Mouse (Mus musculus): ENCODE data around the gene Adra2a. TPM values are rescaled to one million over a fixed set of nuclear protein-coding genes. Genes with fewer than 3 reads are reported as not detected.

The Adra2a gene
- total RNA-seq (2021) = 10 to 100 TPM; 12.4 to 13.4 TPM
- long read RNA-seq, full-length matches to known transcripts = 6 of 11 reads
- long read RNA-seq, partial matches to known transcripts = 0 of 11 reads
- long read RNA-seq, other reads (novel, unspliced or antisense) = 5 of 11 reads

- DNase-seq (ENCODE audit: low spot score in 2 of 2) = no peak
Measured at GRCm38 (mm10) chr19:54043851-54044250, at the start of gene Adra2a. Adra2a (plus strand) TSS chr19:54044151.

- DNase-seq (ENCODE audit: low spot score in 2 of 2) = no peak
Measured at GRCm38 (mm10) chr19:53994276-53994675, 49.7 kb upstream of the Adra2a start.

- DNase-seq (ENCODE audit: low spot score in 2 of 2) = no peak
Measured at GRCm38 (mm10) chr19:54010973-54011372, 33.0 kb upstream of the Adra2a start.

GRCm38 (mm10) chr19:54014999-54015398, 29.0 kb upstream of the Adra2a start:
- no peak for DNase-seq (ENCODE audit: low spot score in 2 of 2)

GRCm38 (mm10) chr19:54015503-54015902, 28.4 kb upstream of the Adra2a start:
- no peak for DNase-seq (ENCODE audit: low spot score in 2 of 2)

GRCm38 (mm10) chr19:54035100-54035499, 8.9 kb upstream of the Adra2a start:
- no peak for DNase-seq (ENCODE audit: low spot score in 2 of 2)

- DNase-seq (ENCODE audit: low spot score in 2 of 2) = no peak
Measured at GRCm38 (mm10) chr19:54039441-54039840, 4.5 kb upstream of the Adra2a start.

GRCm38 (mm10) chr19:54040356-54041028, 3.5 kb upstream of the Adra2a start:
- no peak for DNase-seq (ENCODE audit: low spot score in 2 of 2)

- DNase-seq (ENCODE audit: low spot score in 2 of 2) = no peak
Measured at GRCm38 (mm10) chr19:54041029-54041367, 3.0 kb upstream of the Adra2a start.

GRCm38 (mm10) chr19:54044507-54045371, 788 bp downstream of the Adra2a start:
- peak; percentile 61 to 81 for DNase-seq (ENCODE audit: low spot score in 2 of 2)

- DNase-seq (ENCODE audit: low spot score in 2 of 2) = no peak
Measured at GRCm38 (mm10) chr19:54045412-54045811, 1.5 kb downstream of the Adra2a start.

- no peak for DNase-seq (ENCODE audit: low spot score in 2 of 2)
Measured at GRCm38 (mm10) chr19:54045931-54046683, 2.2 kb downstream of the Adra2a start.

- no peak for DNase-seq (ENCODE audit: low spot score in 2 of 2)
Measured at GRCm38 (mm10) chr19:54046684-54047070, 2.7 kb downstream of the Adra2a start.

- no peak for DNase-seq (ENCODE audit: low spot score in 2 of 2)
Measured at GRCm38 (mm10) chr19:54047386-54048050, 3.6 kb downstream of the Adra2a start.

- DNase-seq (ENCODE audit: low spot score in 2 of 2) = no peak
Measured at GRCm38 (mm10) chr19:54048161-54048885, 4.4 kb downstream of the Adra2a start.

GRCm38 (mm10) chr19:54051651-54052050, 7.7 kb downstream of the Adra2a start:
- no peak for DNase-seq (ENCODE audit: low spot score in 2 of 2)

GRCm38 (mm10) chr19:54055845-54056244, 11.9 kb downstream of the Adra2a start:
- DNase-seq (ENCODE audit: low spot score in 2 of 2) = no peak

GRCm38 (mm10) chr19:54068447-54068846, 24.5 kb downstream of the Adra2a start:
- DNase-seq (ENCODE audit: low spot score in 2 of 2) = no peak

GRCm38 (mm10) chr19:54070521-54070920, 26.6 kb downstream of the Adra2a start:
- no peak for DNase-seq (ENCODE audit: low spot score in 2 of 2)

GRCm38 (mm10) chr19:54072233-54072800, 28.4 kb downstream of the Adra2a start:
- no peak for DNase-seq (ENCODE audit: low spot score in 2 of 2)
